Mouse (Mus musculus): ENCODE data around the gene Rab3d. TPM values are rescaled to one million over a fixed set of nuclear protein-coding genes. Genes with fewer than 3 reads are reported as not detected.
"Not testable (repeated sequence)": the region's sequence is repeated elsewhere in the genome, so short reads cannot be mapped to it uniquely, and the experiment has no call there.

Gene Rab3d
- polyA plus RNA-seq, 1 experiment from 2014 or later = 21.5 TPM

- Histone ChIP-seq H3K4me3 (ENCODE audit: low read depth, low read length) (no peak overlapping the region), H3K9me3 (ENCODE audit: control insufficient read depth, low read length) (no peaks in the 10 kb centered on the region), H3K36me3 (ENCODE audit: control insufficient read depth, insufficient read depth, low read length) (no peaks in the 10 kb centered on the region), H3K27ac (ENCODE audit: low read depth) (no peak overlapping the region), H3K4me1 (replicated peaks; ENCODE audit: control insufficient read depth, insufficient read depth, low read length) (no peaks in the 10 kb centered on the region), H3K27me3 (replicated peaks; ENCODE audit: control insufficient read depth, insufficient read depth, low read length) (no peaks in the 10 kb centered on the region; the same call in 1 of the 2 replicates), H3K9ac (ENCODE audit: low read length) (no peak overlapping the region), H3K4me2 (ENCODE audit: low read length) (no peak overlapping the region)
- no peak for DNase-seq (ENCODE audit: low spot score)
- 48% methylated on average over 2 of the region's 2 CpGs for WGBS
- ATAC-seq (replicated peaks; ENCODE audit: low FRiP score, low TSS enrichment, low read depth) = no peak
These were observed 51.4 kb downstream of the Rab3d start for GRCm38 (mm10) chr9:21866641-21867040.

GRCm38 (mm10) chr9:21865673-21866398, 52.2 kb downstream of the Rab3d start:
- 70% methylated on average over 5 of the region's 5 CpGs for WGBS
- DNase-seq (ENCODE audit: low spot score) (no peak), ATAC-seq (replicated peaks; ENCODE audit: low FRiP score, low TSS enrichment, low read depth) (no peak)
- Histone ChIP-seq H3K4me2 (ENCODE audit: low read length) (no peak overlapping the region), H3K9ac (ENCODE audit: low read length) (no peak overlapping the region), H3K27me3 (replicated peaks; ENCODE audit: control insufficient read depth, insufficient read depth, low read length) (no peaks in the 10 kb centered on the region), H3K4me3 (ENCODE audit: low read depth, low read length) (no peak overlapping the region), H3K27ac (ENCODE audit: low read depth) (no peak overlapping the region), H3K9me3 (ENCODE audit: control insufficient read depth, low read length) (no peaks in the 10 kb centered on the region), H3K4me1 (replicated peaks; ENCODE audit: control insufficient read depth, insufficient read depth, low read length) (no peaks in the 10 kb centered on the region), H3K36me3 (ENCODE audit: control insufficient read depth, insufficient read depth, low read length) (no peaks in the 10 kb centered on the region)

- 81% methylated on average over 1 of the region's 1 CpGs for whole genome bisulfite sequencing
- DNase-seq (ENCODE audit: low spot score) (no peak), ATAC-seq (replicated peaks; ENCODE audit: low FRiP score, low TSS enrichment, low read depth) (no peak)
- no peak overlapping the region for H3K9ac ChIP-seq (ENCODE audit: low read length)
- no peaks in the 10 kb centered on the region for H3K4me1 ChIP-seq (replicated peaks; ENCODE audit: control insufficient read depth, insufficient read depth, low read length)
- H3K4me2 ChIP-seq (ENCODE audit: low read length) = no peak overlapping the region
- no peaks in the 10 kb centered on the region for H3K9me3 ChIP-seq (ENCODE audit: control insufficient read depth, low read length)
- H3K4me3 ChIP-seq (ENCODE audit: low read depth, low read length) = no peak overlapping the region
- no peaks in the 10 kb centered on the region for H3K36me3 ChIP-seq (ENCODE audit: control insufficient read depth, insufficient read depth, low read length)
- H3K27me3 ChIP-seq (replicated peaks; ENCODE audit: control insufficient read depth, insufficient read depth, low read length) = no peaks in the 10 kb centered on the region
- no peak overlapping the region for H3K27ac ChIP-seq (ENCODE audit: low read depth)
These were observed 55.8 kb downstream of the Rab3d start for GRCm38 (mm10) chr9:21862181-21862580.

GRCm38 (mm10) chr9:21860349-21860748, 57.6 kb downstream of the Rab3d start:
- not testable (repeated sequence) for DNase-seq (ENCODE audit: low spot score); H3K4me1 ChIP-seq (replicated peaks; ENCODE audit: control insufficient read depth, insufficient read depth, low read length); H3K36me3 ChIP-seq (ENCODE audit: control insufficient read depth, insufficient read depth, low read length); H3K27ac ChIP-seq (ENCODE audit: low read depth); H3K9me3 ChIP-seq (ENCODE audit: control insufficient read depth, low read length); H3K4me2 ChIP-seq (ENCODE audit: low read length); ATAC-seq (replicated peaks; ENCODE audit: low FRiP score, low TSS enrichment, low read depth); H3K27me3 ChIP-seq (replicated peaks; ENCODE audit: control insufficient read depth, insufficient read depth, low read length); H3K9ac ChIP-seq (ENCODE audit: low read length); H3K4me3 ChIP-seq (ENCODE audit: low read depth, low read length)
- WGBS = 52% methylated on average over 6 of the region's 6 CpGs

- DNase-seq (ENCODE audit: low spot score) (no peak), ATAC-seq (replicated peaks; ENCODE audit: low FRiP score, low TSS enrichment, low read depth) (no peak)
- Histone ChIP-seq H3K4me2 (ENCODE audit: low read length) (no peak overlapping the region), H3K9me3 (ENCODE audit: control insufficient read depth, low read length) (no peaks in the 10 kb centered on the region), H3K9ac (ENCODE audit: low read length) (no peak overlapping the region), H3K4me1 (replicated peaks; ENCODE audit: control insufficient read depth, insufficient read depth, low read length) (no peaks in the 10 kb centered on the region), H3K27me3 (replicated peaks; ENCODE audit: control insufficient read depth, insufficient read depth, low read length) (no peaks in the 10 kb centered on the region), H3K4me3 (ENCODE audit: low read depth, low read length) (no peak overlapping the region), H3K36me3 (ENCODE audit: control insufficient read depth, insufficient read depth, low read length) (no peaks in the 10 kb centered on the region), H3K27ac (ENCODE audit: low read depth) (no peak overlapping the region)
- 77% methylated on average over 3 of the region's 3 CpGs for WGBS
These were observed 58.4 kb downstream of the Rab3d start for GRCm38 (mm10) chr9:21859606-21860005.

DNA sequence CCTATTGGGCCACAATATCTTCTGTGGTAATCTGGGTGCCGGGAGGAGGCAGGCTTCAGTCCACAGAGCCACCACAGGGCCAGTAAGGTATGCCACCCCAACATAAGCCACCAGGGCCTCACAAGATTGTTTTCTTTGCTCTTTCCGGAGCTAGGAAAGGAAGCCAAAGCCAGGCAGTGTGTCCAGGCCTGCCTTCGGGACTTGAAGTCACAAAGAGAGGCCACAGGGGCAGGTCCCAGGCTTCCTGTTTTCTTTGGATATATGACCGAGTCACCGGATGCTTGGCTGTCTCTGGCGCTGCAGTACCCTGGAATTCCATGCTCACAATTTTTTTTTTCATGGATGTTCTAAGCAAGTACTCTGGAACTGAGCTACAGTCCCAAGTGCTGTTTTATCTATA, 59.9 kb downstream of the Rab3d start:
- Histone ChIP-seq H3K36me3 (ENCODE audit: control insufficient read depth, insufficient read depth, low read length) (no peaks in the 10 kb centered on the region), H3K4me3 (ENCODE audit: low read depth, low read length) (no peak overlapping the region), H3K4me1 (replicated peaks; ENCODE audit: control insufficient read depth, insufficient read depth, low read length) (no peaks in the 10 kb centered on the region), H3K27me3 (replicated peaks; ENCODE audit: control insufficient read depth, insufficient read depth, low read length) (no peaks in the 10 kb centered on the region), H3K27ac (ENCODE audit: low read depth) (no peak overlapping the region), H3K9me3 (ENCODE audit: control insufficient read depth, low read length) (no peaks in the 10 kb centered on the region), H3K9ac (ENCODE audit: low read length) (no peak overlapping the region), H3K4me2 (ENCODE audit: low read length) (no peak overlapping the region)
- DNase-seq (ENCODE audit: low spot score) (no peak), ATAC-seq (replicated peaks; ENCODE audit: low FRiP score, low TSS enrichment, low read depth) (no peak)
- WGBS = 49% methylated on average over 6 of the region's 6 CpGs

GRCm38 (mm10) chr9:21857501-21857900, 60.5 kb downstream of the Rab3d start:
- no peak overlapping the region for H3K4me3 ChIP-seq (ENCODE audit: low read depth, low read length)

More at GRCm38 (mm10) chr9:21857501-21857900, 60.5 kb downstream of the Rab3d start:
- Histone ChIP-seq H3K4me2 (ENCODE audit: low read length) (no peak overlapping the region), H3K9ac (ENCODE audit: low read length) (no peak overlapping the region), H3K27me3 (replicated peaks; ENCODE audit: control insufficient read depth, insufficient read depth, low read length) (no peaks in the 10 kb centered on the region), H3K9me3 (ENCODE audit: control insufficient read depth, low read length) (no peaks in the 10 kb centered on the region), H3K27ac (ENCODE audit: low read depth) (no peak overlapping the region), H3K36me3 (ENCODE audit: control insufficient read depth, insufficient read depth, low read length) (no peaks in the 10 kb centered on the region), H3K4me1 (replicated peaks; ENCODE audit: control insufficient read depth, insufficient read depth, low read length) (no peaks in the 10 kb centered on the region)
- no peak for ATAC-seq (replicated peaks; ENCODE audit: low FRiP score, low TSS enrichment, low read depth)
- 82% methylated on average over 2 of the region's 2 CpGs for whole genome bisulfite sequencing
- DNase-seq (ENCODE audit: low spot score) = no peak

Other genes with a start within 250 kb of the Rab3d start
- gene Ldlr, start 194.7 kb downstream of the Rab3d start, polyA plus RNA-seq (2014; fragmentation: Nextera tagmentation; extraction: Ambion mirVana) = 32.2 and 34.8 TPM in 2 replicates
- gene Spc24, start 157.9 kb downstream of the Rab3d start, polyA plus RNA-seq (2014; fragmentation: Nextera tagmentation; extraction: Ambion mirVana) = 127 and 135 TPM in 2 replicates
- gene Kank2, start 119.4 kb downstream of the Rab3d start, polyA plus RNA-seq (2014; fragmentation: Nextera tagmentation; extraction: Ambion mirVana) = 9.5 and 9.6 TPM in 2 replicates
- 4.0 and 4.3 TPM in 2 replicates for gene Angptl8, start 82.7 kb downstream of the Rab3d start, polyA plus RNA-seq (2014; fragmentation: Nextera tagmentation; extraction: Ambion mirVana)
- 39.4 and 40.0 TPM in 2 replicates for gene Dock6, start 65.6 kb downstream of the Rab3d start, polyA plus RNA-seq (2014; fragmentation: Nextera tagmentation; extraction: Ambion mirVana)
- gene Ccdc159, start 9.3 kb upstream of the Rab3d start, polyA plus RNA-seq (2014; fragmentation: Nextera tagmentation; extraction: Ambion mirVana) = 3.8 and 4.2 TPM in 2 replicates
- gene Tmem205, start 9.4 kb upstream of the Rab3d start, polyA plus RNA-seq (2014; fragmentation: Nextera tagmentation; extraction: Ambion mirVana) = 57.1 and 59.6 TPM in 2 replicates
- 8.2 and 8.7 TPM in 2 replicates for gene Plppr2, start 18.8 kb upstream of the Rab3d start, polyA plus RNA-seq (2014; fragmentation: Nextera tagmentation; extraction: Ambion mirVana)
- gene Swsap1, start 37.6 kb upstream of the Rab3d start, polyA plus RNA-seq (2014; fragmentation: Nextera tagmentation; extraction: Ambion mirVana) = 11.7 and 12.8 TPM in 2 replicates
- gene Epor, start 45.3 kb upstream of the Rab3d start, polyA plus RNA-seq (2014; fragmentation: Nextera tagmentation; extraction: Ambion mirVana) = 4.1 and 4.2 TPM in 2 replicates
- 1.1 and 1.4 TPM in 2 replicates for gene Rgl3, start 71.3 kb upstream of the Rab3d start, polyA plus RNA-seq (2014; fragmentation: Nextera tagmentation; extraction: Ambion mirVana)
- gene Ccdc151, start 84.4 kb upstream of the Rab3d start, polyA plus RNA-seq (2014; fragmentation: Nextera tagmentation; extraction: Ambion mirVana) = 0.42 and 0.95 TPM in 2 replicates
- gene Prkcsh, start 84.6 kb upstream of the Rab3d start, polyA plus RNA-seq (2014; fragmentation: Nextera tagmentation; extraction: Ambion mirVana) = 93.8 and 95.8 TPM in 2 replicates
- 6.2 and 7.1 TPM in 2 replicates for gene Elavl3, start 133.8 kb upstream of the Rab3d start, polyA plus RNA-seq (2014; fragmentation: Nextera tagmentation; extraction: Ambion mirVana)
- not detected in 2 replicates for gene Gm49318, start 153.1 kb upstream of the Rab3d start, polyA plus RNA-seq (2014; fragmentation: Nextera tagmentation; extraction: Ambion mirVana)
- 10.2 and 10.3 TPM in 2 replicates for gene Zfp653, start 153.2 kb upstream of the Rab3d start, polyA plus RNA-seq (2014; fragmentation: Nextera tagmentation; extraction: Ambion mirVana)
- 35.2 and 43.4 TPM in 2 replicates for gene Ecsit, start 167.2 kb upstream of the Rab3d start, polyA plus RNA-seq (2014; fragmentation: Nextera tagmentation; extraction: Ambion mirVana)
- gene Cnn1, start 181.0 kb upstream of the Rab3d start, polyA plus RNA-seq (2014; fragmentation: Nextera tagmentation; extraction: Ambion mirVana) = 322 and 380 TPM in 2 replicates
- gene Elof1, start 199.0 kb upstream of the Rab3d start, polyA plus RNA-seq (2014; fragmentation: Nextera tagmentation; extraction: Ambion mirVana) = 190 and 192 TPM in 2 replicates
- gene Acp5, start 217.5 kb upstream of the Rab3d start, polyA plus RNA-seq (2014; fragmentation: Nextera tagmentation; extraction: Ambion mirVana) = 11.1 and 13.3 TPM in 2 replicates
- 76.5 and 85.4 TPM in 2 replicates for gene Pigyl, start 238.7 kb upstream of the Rab3d start, polyA plus RNA-seq (2014; fragmentation: Nextera tagmentation; extraction: Ambion mirVana)